Mouse (Mus musculus) neutrophil, adult 5-6 weeks (primary cell): ENCODE data around the gene S1pr3. TPM values are rescaled to one million over a fixed set of nuclear protein-coding genes. Genes with fewer than 3 reads are reported as not detected.

Source experiments
- ATAC-seq: fragments of 151-379, 151-347 bp; 2 replicates; pipeline ENCODE4 v1.8.0; 2017; ENCODE audit warnings: mild to moderate bottlenecking, moderate TSS enrichment; ENCODE audit not compliant: insufficient number of reproducible peaks, poor library complexity, low FRiP score, severe bottlenecking; ENCODE audit errors: extremely low read depth
- total RNA-seq: library from RNA; stranded (forward); fragments of 200-1000 nt; gene quantifications from 2 replicates; pipeline ENCODE4 v1.2.3, GENCODE M21; 2017

Gene S1pr3
- total RNA-seq, 1 experiment from 2014 or later: 0.47 TPM

- no peak for ATAC-seq
Measured at GRCm38 (mm10) chr13:51434460-51434859, 26.0 kb downstream of the S1pr3 start.

GRCm38 (mm10) chr13:51435146-51435545, 26.7 kb downstream of the S1pr3 start:
- no peak for ATAC-seq

GRCm38 (mm10) chr13:51437105-51438085, 29.0 kb downstream of the S1pr3 start:
- ATAC-seq: no peak

DNA sequence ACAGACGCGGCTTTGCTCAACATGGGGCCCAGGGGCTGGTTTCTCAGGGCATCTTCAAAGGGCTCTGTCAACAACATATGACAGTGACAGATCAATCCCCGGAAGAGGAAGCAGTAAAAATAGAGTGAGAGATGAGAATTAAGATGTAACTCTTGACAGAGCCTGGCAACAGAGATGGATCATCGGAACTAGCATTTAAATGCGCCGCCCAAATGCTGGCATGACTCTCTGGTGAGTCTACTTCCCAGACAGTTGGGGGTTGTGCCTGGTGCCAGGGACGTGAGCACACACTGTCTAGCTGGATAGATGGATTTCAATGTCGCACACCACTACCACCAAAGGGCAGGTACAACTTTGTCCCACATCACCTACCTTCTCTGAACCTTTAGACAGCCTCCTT, 34.5 kb downstream of the S1pr3 start:
- no peak for ATAC-seq

DNA sequence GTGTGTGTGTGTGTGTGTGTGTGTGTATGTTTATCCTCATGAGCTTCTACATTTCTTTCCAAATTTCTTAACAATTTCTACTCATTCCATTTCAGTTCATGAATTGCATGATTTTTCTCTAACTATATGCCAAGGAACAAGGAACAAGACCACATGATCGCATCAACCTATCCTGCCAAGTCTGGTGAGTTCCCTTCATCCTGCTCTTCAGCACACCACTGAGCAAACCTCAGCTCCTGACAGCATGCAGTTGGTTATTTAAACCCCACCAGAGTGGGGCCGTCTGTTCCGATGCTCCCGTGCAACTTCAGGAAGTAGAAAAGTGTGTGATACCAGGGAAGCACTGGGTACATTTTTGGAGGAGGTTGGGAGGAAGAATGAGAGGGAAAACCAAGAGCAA, 38.1 kb downstream of the S1pr3 start:
- no peak for ATAC-seq

DNA sequence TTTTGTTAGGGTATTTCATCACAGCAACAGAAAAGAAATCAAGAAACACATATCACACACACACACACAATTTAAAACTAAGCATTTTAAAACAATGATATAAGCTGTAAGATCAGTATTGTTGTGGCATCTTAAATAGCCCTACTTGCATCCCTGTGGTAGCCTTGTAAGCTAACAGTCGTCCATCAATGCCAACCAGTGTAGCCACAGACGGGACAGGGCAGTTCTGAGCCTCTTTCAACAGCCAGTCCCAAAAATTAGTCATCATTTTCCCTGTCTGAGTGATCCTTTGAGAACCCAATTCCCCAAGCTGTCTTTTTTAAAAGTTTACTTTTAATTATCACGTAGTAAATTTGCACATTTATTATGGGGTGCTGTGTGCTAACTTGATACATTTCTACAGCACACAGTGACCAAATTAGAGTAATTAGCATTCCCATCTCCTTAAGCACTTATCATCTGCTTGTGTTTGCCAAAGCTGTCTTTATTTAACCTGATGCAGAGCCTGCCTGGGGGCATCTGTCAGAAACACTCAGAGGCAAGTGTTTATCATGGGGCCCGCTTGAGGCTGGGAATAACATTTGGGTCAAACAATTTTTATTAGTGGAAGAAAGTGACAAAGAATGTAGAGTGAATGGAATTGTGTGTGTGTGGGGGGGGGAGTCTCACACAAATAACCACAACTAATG, 47.9 kb downstream of the S1pr3 start:
- no peak for ATAC-seq

- no peak for ATAC-seq
Measured at GRCm38 (mm10) chr13:51464294-51464693, 55.9 kb downstream of the S1pr3 start.

DNA sequence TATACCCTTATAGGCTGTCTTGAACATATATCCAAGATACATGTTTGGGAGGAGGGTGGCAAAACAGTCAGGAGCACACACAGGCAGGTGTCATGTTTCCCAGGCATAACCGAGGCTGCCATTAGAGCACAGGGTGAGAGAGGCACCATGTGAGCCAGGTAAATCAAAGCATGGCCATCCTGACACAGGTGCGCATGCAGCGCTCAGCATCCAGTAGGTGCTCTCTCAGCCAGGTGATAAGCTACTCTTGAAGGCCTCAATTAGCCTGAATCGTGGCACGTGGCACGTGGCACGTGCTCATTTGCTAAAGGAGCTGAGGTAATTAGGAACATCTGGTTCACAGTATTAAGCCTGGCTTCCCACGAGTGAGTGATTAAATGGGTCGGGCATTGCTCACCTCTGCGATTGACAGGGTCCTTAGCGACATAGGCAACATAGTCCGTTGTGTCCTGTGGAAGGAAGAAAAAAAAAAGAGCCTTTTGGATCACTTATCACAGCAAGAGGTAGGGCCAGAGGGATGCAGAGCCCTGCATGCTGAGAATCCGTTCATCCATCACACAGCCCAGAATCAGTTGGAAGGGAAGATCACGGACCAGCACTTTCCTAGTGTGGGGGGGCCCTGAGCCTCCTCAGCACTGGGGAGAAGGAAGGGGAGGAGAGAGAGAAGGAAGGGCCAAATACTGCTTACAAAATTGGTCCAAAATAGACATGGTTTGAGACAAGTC, 57.8 kb downstream of the S1pr3 start:
- no peak for ATAC-seq

- ATAC-seq: no peak
Measured at GRCm38 (mm10) chr13:51468697-51469250, 60.3 kb downstream of the S1pr3 start.

Other genes starting within 250 kb of the S1pr3 start
- gene Nxnl2, start 237.6 kb upstream of the S1pr3 start, total RNA-seq: 0.35 TPM in 1 of 2 replicates, not detected in the other
- not detected in 2 replicates for gene Shc3, start 160.8 kb downstream of the S1pr3 start, total RNA-seq
- 62.0 and 80.7 TPM in 2 replicates for gene Cks2, start 236.6 kb downstream of the S1pr3 start, total RNA-seq
- gene Secisbp2, start 243.1 kb downstream of the S1pr3 start, total RNA-seq: 55.2 and 59.9 TPM in 2 replicates